Mouse (Mus musculus) left cerebral cortex, postnatal 36 days (tissue): ENCODE measurements at regions not wholly inside any gene's neighbourhood (a gene's known extent, or its start where the extent isn't known, plus 50 kb on each side); places are given as distances from the start of the nearest gene placed in this dataset.

Experiments used
- DNase-seq, 2 experiments: peaks; one replicate each; pipeline ENCODE4 v3.0.0; 2021 to 2022; ENCODE audit warnings: low spot score in 2 of 2, mixed read lengths in 1 of 2
- intact Hi-C: fragments of 180-260 bp; cut with DNase I; formaldehyde crosslinking; loops from one replicate; pipeline ENCODE4 v1.15.1; 2025

DNA sequence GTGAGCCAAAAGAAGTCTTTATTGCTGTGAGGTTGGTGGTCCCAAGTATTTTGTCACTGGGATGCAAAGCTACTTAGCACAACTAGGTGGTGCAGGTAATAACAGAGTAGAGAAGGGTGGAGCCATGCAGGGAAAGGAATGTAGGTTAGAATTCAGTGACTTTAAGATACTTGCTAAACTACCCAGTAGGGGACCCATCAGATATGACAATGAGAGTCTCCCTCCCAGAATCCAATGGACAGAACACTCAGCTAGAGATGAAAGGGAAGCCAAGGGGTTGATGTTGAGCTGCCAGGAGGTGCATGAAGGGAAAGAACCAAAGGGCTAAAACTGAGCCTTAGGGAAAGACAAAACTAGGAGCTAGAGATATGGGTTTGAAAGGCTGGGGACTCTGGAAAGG, 564.9 kb downstream of the Grin2a start:
- intact Hi-C loops, result no loop called here
- DNase-seq, result no peak

DNA sequence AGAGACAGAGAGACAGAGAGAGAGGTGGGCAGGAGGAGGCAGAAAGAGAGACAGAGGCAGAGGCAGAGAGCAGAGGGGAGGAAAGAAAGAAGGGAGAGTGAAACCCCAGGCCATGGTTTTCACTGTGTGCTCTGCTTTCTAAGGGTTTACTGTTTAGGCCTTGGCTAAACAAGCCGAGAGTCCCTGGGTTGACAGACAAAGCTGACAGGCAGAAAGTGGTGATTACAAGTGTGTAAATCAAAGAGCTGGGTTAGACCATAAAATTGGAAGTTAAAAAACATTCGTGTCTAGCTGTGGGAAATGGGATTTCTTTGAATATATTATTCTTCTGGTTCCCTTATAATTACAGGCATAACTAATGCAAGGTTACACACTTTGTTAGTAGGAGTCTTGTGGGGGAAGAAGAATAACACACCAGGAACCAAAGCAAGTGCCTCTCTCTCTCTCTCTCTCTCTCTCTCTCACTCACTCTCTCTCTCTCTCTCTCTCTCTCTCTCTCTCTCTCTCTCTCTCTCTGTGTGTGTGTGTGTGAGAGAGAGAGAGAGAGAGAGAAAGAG, 556.0 kb downstream of the Grin2a start:
- no peak for DNase-seq
- intact Hi-C loops, result no loop called here

DNA sequence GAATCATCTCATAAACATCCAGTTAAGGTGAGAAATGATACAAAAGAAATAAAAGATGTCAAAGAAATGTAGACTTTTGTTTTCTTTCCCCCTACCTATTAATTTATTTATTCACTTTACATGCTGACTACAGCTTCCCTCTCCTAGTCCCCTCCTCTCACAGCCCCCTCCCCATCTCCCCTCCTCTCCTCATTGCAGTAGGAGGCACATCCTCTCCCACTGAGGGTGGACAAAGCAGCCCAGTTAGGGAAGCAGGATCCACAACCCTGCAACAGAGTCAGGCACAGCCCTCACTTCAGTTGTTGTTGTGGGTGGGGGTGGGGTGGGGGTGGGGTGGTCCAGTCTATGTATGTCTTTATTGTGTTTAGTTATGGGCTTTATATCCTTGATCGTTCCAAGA, 555.5 kb downstream of the Grin2a start:
- intact Hi-C loops, result no loop called here
- DNase-seq, result no peak

DNA sequence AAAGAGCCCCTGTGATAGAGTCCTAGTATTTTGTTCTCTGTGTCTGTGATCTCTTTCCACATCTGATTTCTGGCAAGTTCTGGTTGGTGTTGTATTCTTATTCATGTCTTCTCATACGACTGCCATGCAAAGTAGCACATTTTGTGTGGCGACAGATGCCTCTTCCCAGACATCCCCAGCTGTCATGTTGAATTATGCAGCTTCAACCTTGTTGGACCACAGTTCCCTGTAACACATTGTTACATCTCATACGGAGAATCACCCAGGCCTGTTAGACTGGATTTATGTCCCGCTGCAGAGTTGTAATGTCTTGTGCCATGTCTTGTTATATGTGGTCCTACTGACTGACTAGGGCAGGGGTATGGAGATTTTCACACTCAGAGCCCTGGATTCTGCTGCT, 543.3 kb downstream of the Grin2a start:
- DNase-seq, result no peak
- intact Hi-C loops, result no loop called here

DNA sequence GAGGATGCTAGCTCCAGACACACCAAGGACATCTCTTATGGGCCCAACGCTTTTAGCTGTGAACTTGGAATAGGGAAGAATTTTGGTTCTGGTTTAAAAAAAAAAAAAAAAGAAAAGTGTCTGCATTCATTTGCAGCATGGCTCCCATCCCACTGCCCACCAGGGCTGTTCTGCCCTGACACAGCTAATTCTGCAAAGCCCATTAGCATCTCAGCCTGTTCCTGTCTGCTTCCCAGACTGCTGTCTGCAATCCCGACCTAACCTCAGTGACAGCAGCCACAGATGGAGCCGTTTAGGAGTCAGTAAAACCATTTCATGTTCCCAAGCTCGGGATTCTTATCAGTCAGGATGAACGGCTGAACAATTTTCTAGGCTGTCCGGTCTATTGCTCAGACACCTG, 537.8 kb downstream of the Grin2a start:
- intact Hi-C loops, result no loop called here
- DNase-seq, result peak in 1 of 2 experiments; percentile 21

DNA sequence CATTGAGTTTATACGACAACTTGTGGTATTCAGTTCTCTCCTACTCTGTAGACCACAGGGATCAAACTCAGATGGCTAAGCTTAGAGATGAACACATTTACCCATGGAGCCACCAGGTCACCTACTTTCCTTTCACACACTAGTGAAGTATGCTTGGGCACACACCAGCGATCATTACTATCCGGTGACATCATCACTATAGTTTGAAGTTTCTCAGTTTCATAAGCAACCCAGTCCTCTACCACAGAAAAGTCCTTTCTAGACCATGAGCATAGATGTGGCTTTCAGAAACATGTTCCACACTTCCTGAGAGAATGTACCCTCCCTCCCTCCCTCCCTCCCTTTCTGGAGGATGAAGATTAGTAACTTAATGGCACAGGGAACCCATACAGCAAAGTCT, 532.9 kb downstream of the Grin2a start:
- no peak for DNase-seq
- intact Hi-C loops, result loop anchor here (10.0 kb wide), 1 partner anchor 532 kb away; the partner anchor contains the start of gene Grin2a

DNA sequence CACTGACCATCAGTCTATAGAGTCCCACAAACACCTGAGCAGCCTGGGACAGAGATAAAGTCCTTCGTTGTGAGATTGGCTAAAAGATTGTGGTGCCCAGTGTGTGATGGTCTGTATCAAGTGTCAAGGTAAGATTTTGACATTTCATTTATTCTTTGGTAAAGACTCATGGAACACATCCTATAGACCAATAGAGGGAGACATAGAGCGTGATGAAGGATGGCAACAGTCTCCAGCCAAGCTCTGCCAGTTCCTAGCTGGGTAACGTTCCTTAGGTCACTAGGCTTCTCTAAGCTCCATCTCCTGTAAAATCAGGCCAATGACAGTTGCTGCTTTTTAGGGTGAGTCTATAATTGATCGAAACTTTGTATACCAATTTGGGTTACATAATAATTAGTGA, 526.0 kb downstream of the Grin2a start:
- no peak for DNase-seq
- intact Hi-C loops, result loop anchor here (10.0 kb wide), 1 partner anchor 525 kb away; the partner anchor contains the start of gene Grin2a

DNA sequence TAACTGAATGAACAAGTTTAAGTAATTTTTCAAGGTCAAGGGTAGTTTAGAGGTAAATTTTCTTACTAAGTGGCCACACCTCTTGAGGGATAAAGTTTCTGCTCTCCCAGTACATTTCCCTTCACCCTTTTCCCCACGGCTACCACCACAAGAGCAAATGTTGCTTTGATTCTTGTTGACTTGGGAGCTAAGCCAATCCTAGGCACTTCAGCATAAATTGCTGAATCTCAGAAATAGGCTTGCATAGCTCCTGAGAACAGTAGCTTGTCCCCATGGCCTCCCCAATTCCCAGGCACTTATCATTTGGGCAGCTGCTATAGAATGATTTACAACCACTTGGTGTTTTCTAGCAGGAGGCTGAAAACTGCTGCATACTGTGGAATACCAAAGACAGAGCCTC, 510.1 kb downstream of the Grin2a start:
- intact Hi-C loops, result no loop called here

DNA sequence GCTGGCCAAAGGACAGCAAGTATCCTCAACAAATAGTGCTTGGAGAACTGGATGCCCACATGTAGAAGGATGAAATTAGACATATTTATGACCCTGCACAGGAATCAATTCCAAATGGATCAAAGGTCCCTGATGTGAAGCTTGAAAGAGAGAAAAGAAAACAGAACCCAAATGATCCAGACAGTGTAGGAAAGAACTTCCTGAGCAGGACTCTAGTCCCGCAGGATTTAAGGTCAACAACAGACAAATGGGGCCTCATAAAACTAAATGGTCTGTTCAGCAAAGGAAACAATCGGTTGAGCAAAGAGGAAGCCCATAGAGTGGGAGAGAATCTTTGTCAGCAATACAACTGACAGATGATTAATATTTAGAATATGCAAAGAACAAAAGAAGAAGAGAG, 497.1 kb downstream of the Grin2a start:
- intact Hi-C loops, result no loop called here
- DNase-seq, result no peak

More for the DNA sequence above, 510.1 kb downstream of the Grin2a start:
- DNase-seq, result no peak

DNA sequence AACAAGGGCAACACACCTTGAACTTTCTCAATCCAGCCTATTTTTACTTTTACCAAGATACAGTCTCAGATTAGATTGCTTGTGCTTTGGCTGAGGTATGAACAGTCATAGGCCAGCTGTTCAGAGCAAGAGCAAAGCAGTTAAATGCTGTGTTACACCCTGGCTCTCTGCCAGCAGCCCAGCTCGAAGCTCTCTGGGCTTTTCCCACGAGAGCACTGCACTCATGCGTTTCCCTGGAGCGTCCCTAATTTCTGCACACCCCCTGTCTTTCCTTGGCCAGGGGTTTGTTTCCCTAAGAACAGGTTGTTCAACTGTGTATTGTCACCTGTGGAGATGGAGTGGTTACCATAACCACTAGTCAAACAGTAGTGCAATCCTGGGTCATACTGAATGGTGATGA, 493.6 kb downstream of the Grin2a start:
- DNase-seq, result peak in 1 of 2 experiments; percentile 13
- intact Hi-C loops, result no loop called here

DNA sequence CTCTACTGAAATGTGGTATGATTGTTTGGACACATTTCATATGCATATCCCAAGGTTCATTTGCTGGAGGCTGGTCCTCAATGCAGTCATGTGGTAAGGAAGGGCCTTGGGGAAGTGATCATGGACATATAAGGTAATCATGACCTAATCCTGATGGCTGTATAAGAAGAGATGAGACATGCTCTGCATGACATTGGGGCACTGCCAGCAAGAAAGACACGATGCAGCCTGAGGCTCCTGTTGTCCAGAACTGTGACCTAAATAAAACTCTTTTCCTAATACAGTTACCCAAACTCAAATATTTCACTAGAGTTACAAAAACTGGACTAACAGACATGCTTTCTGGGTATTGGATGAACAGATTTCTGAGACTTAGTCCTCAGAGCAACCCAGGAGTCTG, 485.7 kb downstream of the Grin2a start:
- DNase-seq, result no peak
- intact Hi-C loops, result no loop called here

DNA sequence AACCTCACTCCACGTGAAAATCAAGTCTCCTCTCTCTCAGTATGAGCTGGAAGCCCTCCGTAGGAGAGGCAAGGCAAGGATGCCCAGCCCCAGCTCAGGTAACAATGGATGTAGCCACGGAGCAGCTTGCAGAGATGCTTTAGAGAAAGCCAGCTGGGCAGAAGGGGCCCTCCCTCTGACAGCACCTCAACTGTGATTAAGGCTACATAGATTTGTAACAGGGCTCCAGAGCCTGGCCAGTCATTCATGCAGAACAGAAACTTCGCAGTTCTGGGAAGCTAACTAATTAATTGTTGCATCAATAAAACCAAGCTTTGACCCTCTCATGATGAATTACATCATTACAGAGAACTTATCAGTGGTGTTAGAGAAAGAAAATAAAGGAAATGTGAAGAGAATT, 480.8 kb downstream of the Grin2a start:
- no peak for DNase-seq

More for the DNA sequence above, 480.8 kb downstream of the Grin2a start:
- intact Hi-C loops, result no loop called here
